Mouse (Mus musculus) embryonic facial prominence, embryonic 15.5 days (tissue): ENCODE results near the gene AC124502.3. TPM values are rescaled to one million over a fixed set of nuclear protein-coding genes. Genes with fewer than 3 reads are reported as not detected.

Source experiments
- polyA plus RNA-seq: library from polyadenylated mRNA; unstranded; fragments of >200 nt; fragmentation: Nextera tagmentation; extraction: Ambion mirVana; gene quantifications from 2 replicates; pipeline ENCODE4 v1.2.1, GENCODE M21; 2015

Gene AC124502.3
- polyA plus RNA-seq, 1 experiment from 2014 or later: 1.9 TPM

Other genes starting within 250 kb of the AC124502.3 start
- gene Rbm4, start 245.0 kb upstream of the AC124502.3 start, polyA plus RNA-seq: 66.5 and 70.2 TPM in 2 replicates
- gene Gm21992, start 227.3 kb upstream of the AC124502.3 start, polyA plus RNA-seq: 30.9 and 36.3 TPM in 2 replicates
- gene Rbm14, start 227.3 kb upstream of the AC124502.3 start, polyA plus RNA-seq: 74.1 and 74.5 TPM in 2 replicates
- gene Ccs, start 199.6 kb upstream of the AC124502.3 start, polyA plus RNA-seq: 69.4 and 73.8 TPM in 2 replicates
- gene Ccdc87, start 199.5 kb upstream of the AC124502.3 start, polyA plus RNA-seq: 1.2 and 1.9 TPM in 2 replicates
- 62.7 and 63.9 TPM in 2 replicates for gene Ctsf, start 183.8 kb upstream of the AC124502.3 start, polyA plus RNA-seq
- gene Actn3, start 161.0 kb upstream of the AC124502.3 start, polyA plus RNA-seq: 29.6 and 33.7 TPM in 2 replicates
- 14.0 and 14.9 TPM in 2 replicates for gene Zdhhc24, start 160.2 kb upstream of the AC124502.3 start, polyA plus RNA-seq
- 4.6 and 5.5 TPM in 2 replicates for gene Bbs1, start 132.3 kb upstream of the AC124502.3 start, polyA plus RNA-seq
- gene Dpp3, start 110.6 kb upstream of the AC124502.3 start, polyA plus RNA-seq: 113 and 117 TPM in 2 replicates
- 5.0 and 5.1 TPM in 2 replicates for gene Peli3, start 95.8 kb upstream of the AC124502.3 start, polyA plus RNA-seq
- gene Mrpl11, start 76.7 kb upstream of the AC124502.3 start, polyA plus RNA-seq: 84.2 and 85.9 TPM in 2 replicates
- gene Npas4, start 48.6 kb upstream of the AC124502.3 start, polyA plus RNA-seq: not detected in 2 replicates
- 3.5 and 4.9 TPM in 2 replicates for gene Slc29a2, start 15.0 kb upstream of the AC124502.3 start, polyA plus RNA-seq
- 47.2 and 48.4 TPM in 2 replicates for gene B4gat1, start 65 bp upstream of the AC124502.3 start, polyA plus RNA-seq
- 42.2 and 48.6 TPM in 2 replicates for gene Brms1, start 2.5 kb downstream of the AC124502.3 start, polyA plus RNA-seq
- gene Rin1, start 11.6 kb downstream of the AC124502.3 start, polyA plus RNA-seq: 2.6 and 4.4 TPM in 2 replicates
- 131 and 158 TPM in 2 replicates for gene Cd248, start 29.2 kb downstream of the AC124502.3 start, polyA plus RNA-seq
- gene Tmem151a, start 46.6 kb downstream of the AC124502.3 start, polyA plus RNA-seq: 2.3 and 3.0 TPM in 2 replicates
- gene Yif1a, start 49.6 kb downstream of the AC124502.3 start, polyA plus RNA-seq: 111 and 119 TPM in 2 replicates
- gene Cnih2, start 59.6 kb downstream of the AC124502.3 start, polyA plus RNA-seq: 35.5 and 38.7 TPM in 2 replicates
- gene Rab1b, start 68.2 kb downstream of the AC124502.3 start, polyA plus RNA-seq: 256 and 270 TPM in 2 replicates
- 17.9 and 19.5 TPM in 2 replicates for gene Klc2, start 79.7 kb downstream of the AC124502.3 start, polyA plus RNA-seq
- 25.1 and 30.6 TPM in 2 replicates for gene Pacs1, start 234.2 kb downstream of the AC124502.3 start, polyA plus RNA-seq